Mouse (Mus musculus) neural tube, embryonic 10.5 days (tissue): Measurements from ENCODE around the gene Tom1.
A peak's percentile ranks its signal among the peaks of the same experiment; 100 is the strongest.

Source experiments
- DNase-seq: peaks from one replicate; pipeline ENCODE4 v3.0.0-alpha.2; 2017; ENCODE audit warnings: low spot score; ENCODE audit errors: extremely low spot score

Tom1 gene

GRCm38 (mm10) chr8:75033511-75034243, at the start of gene Tom1:
TSS of gene Tom1 (plus strand) at chr8:75033705.
- DNase-seq = peak; percentile 98

- DNase-seq = no peak
Observed at GRCm38 (mm10) chr8:74987436-74987835, 46.1 kb upstream of the Tom1 start.

- no peak for DNase-seq
Observed at GRCm38 (mm10) chr8:74990021-74990420, 43.5 kb upstream of the Tom1 start.

GRCm38 (mm10) chr8:74993081-74993474, 40.4 kb upstream of the Tom1 start, which contains the start of gene Hmgxb4:
TSS of gene Hmgxb4 (plus strand) at chr8:74993356.
- no peak for DNase-seq

- peak; percentile 88 for DNase-seq
Observed at GRCm38 (mm10) chr8:74993475-74994451, 39.7 kb upstream of the Tom1 start.

- peak; percentile 28 for DNase-seq
Observed at GRCm38 (mm10) chr8:74994540-74994939, 39.0 kb upstream of the Tom1 start.

- DNase-seq = no peak
Observed at GRCm38 (mm10) chr8:75000431-75000830, 33.1 kb upstream of the Tom1 start.

- no peak for DNase-seq
Observed at GRCm38 (mm10) chr8:75008826-75009225, 24.7 kb upstream of the Tom1 start.

- no peak for DNase-seq
Observed at GRCm38 (mm10) chr8:75013557-75013956, 19.9 kb upstream of the Tom1 start.

- no peak for DNase-seq
Observed at GRCm38 (mm10) chr8:75013964-75014363, 19.5 kb upstream of the Tom1 start.

GRCm38 (mm10) chr8:75015981-75016380, 17.5 kb upstream of the Tom1 start:
- no peak for DNase-seq

- DNase-seq = no peak
Observed at GRCm38 (mm10) chr8:75016422-75016821, 17.1 kb upstream of the Tom1 start.

GRCm38 (mm10) chr8:75018274-75018972, 15.1 kb upstream of the Tom1 start:
- DNase-seq = no peak

- DNase-seq = no peak
Observed at GRCm38 (mm10) chr8:75023660-75024316, 9.7 kb upstream of the Tom1 start.

GRCm38 (mm10) chr8:75025809-75026208, 7.7 kb upstream of the Tom1 start:
- DNase-seq = no peak

GRCm38 (mm10) chr8:75030453-75031024, 3.0 kb upstream of the Tom1 start:
- DNase-seq = no peak

GRCm38 (mm10) chr8:75032961-75033360, 544 bp upstream of the Tom1 start:
- DNase-seq = no peak

GRCm38 (mm10) chr8:75034285-75034684, 780 bp downstream of the Tom1 start:
- no peak for DNase-seq

- DNase-seq = no peak
Observed at GRCm38 (mm10) chr8:75035640-75036039, 2.1 kb downstream of the Tom1 start.

GRCm38 (mm10) chr8:75038497-75038896, 5.0 kb downstream of the Tom1 start:
- no peak for DNase-seq

GRCm38 (mm10) chr8:75039754-75040153, 6.2 kb downstream of the Tom1 start:
- DNase-seq = no peak
